Mouse (Mus musculus): Measurements from ENCODE around the gene Efna2. TPM values are rescaled to one million over a fixed set of nuclear protein-coding genes. Genes with fewer than 3 reads are reported as not detected.

Gene Efna2
- total RNA-seq (2021): 10 to 100 TPM; 13.9 to 14.3 TPM
- long read RNA-seq, experiment 1, transcript Efna2-201 (4 exons, 2,131 nt): major isoform, 37 of 41 reads
- long read RNA-seq, experiment 1, partial matches to known transcripts: 2 of 41 reads
- long read RNA-seq, experiment 1, other reads (novel, unspliced or antisense): 2 of 41 reads
- long read RNA-seq, experiment 2, transcript Efna2-201 (4 exons, 2,131 nt): major isoform, 39 of 42 reads
- long read RNA-seq, experiment 2, partial matches to known transcripts: 2 of 42 reads
- long read RNA-seq, experiment 2, other reads (novel, unspliced or antisense): 1 of 42 reads

DNA sequence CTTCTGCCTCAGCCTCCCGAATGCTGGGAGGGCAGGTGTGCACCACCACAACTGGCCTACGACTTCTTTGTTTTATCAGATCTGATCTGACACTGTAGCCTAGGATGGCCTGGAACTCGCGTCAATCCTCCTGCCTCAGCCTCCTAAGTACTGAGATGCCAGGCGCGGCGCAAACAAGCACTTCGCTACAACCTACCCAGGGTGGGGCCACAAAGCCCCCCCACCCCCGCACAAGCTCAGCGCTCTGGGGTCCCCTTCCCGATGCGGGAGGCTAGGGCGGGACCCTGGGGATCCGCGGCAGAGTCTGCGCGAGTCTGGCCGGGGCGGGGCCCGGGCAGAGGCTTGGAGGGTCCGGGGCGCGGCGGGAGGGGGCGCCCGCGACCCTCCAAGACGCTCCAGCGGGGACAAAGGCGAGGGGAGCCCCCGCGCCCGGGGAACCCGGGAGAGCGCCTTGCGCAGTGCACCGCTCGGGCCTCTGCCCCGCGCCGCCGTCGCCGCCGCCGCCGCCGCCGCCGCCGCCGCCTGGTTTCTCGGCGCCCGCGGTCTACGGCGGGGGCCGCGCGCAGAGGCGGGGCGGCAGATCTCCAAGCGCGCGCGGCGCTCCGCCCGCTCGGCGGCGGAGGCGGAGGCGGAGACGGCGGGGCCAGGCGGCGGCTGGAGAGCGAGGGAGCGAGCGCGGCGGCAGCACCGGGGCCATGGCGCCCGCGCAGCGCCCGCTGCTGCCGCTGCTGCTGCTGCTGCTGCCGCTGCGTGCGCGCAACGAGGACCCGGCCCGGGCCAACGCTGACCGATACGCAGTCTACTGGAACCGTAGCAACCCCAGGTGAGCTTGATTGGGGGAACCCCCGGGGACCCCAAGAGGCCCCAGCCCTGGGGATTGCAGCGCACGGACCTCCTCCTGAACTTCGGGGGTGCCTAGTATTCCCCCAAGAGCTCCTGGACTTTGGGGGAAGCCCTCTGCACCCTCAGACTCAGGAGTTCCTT is at the start of gene Efna2:
TSS of gene Efna2 (plus strand) at position 415 of the 984 bp plus-strand sequence.
- peak in 1 of 2 experiments; percentile 57 for DNase-seq (ENCODE audit: low spot score in 2 of 2)
- intact Hi-C loops (cut with DNase I): loop anchor here (5.0 kb wide), 1 partner anchor 193 kb away; no protein-coding TSS in a partner anchor

DNA sequence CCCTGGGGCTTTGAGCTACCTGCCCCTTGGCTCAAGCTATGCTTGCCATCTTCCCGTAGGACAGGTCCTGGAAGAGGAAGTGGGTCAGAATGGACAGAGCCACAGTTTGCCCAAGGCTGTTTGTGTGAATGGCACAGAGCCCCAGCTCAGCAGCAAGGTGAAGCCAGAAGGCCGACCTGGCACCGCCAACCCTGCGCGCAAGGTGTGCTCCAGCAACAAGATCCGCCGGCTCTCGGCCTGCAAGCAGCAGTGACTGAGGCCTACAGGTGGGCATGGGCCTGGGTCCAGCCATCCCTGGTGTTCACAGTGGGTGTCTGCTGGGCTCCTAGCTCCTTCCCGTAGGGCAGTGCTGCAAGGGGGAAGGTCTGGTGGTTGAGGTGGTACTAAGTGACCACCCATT is 49.4 kb upstream of the Efna2 start:
- intact Hi-C loops (cut with DNase I): no loop called here
- DNase-seq (ENCODE audit: low spot score in 2 of 2): peak in 1 of 2 experiments; percentile 37

DNA sequence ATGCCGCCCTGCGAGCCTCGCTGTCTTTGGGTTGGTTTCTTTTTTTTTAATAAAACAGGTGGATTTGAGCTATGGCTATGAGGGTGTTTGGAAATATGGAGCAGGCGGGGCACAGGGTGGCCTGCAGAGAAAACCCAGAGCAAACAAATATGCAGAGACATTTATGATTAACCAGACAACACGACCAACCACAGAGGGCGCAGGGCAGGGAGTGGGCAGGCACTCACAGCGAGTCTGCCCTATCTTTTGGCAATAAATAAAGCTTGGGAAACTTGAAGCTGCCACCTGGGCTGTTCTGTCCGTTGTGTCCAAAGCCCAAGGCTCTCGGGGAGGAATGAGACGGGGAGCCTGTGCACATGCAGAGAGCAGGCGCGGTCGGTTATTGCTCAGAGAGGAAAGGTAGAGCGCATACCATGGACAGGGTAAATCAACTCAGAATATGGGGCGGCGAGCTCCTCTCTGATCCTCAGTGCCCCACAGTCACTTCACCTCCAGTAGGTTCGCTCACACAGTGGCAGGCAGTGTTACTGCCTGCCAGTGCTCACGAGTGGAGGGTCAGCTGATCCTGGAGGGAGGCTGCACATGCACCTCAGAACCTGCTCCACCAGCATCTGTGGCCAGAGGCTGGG is 48.8 kb upstream of the Efna2 start:
- no peak for DNase-seq (ENCODE audit: low spot score in 2 of 2)
- intact Hi-C loops (cut with DNase I): no loop called here

DNA sequence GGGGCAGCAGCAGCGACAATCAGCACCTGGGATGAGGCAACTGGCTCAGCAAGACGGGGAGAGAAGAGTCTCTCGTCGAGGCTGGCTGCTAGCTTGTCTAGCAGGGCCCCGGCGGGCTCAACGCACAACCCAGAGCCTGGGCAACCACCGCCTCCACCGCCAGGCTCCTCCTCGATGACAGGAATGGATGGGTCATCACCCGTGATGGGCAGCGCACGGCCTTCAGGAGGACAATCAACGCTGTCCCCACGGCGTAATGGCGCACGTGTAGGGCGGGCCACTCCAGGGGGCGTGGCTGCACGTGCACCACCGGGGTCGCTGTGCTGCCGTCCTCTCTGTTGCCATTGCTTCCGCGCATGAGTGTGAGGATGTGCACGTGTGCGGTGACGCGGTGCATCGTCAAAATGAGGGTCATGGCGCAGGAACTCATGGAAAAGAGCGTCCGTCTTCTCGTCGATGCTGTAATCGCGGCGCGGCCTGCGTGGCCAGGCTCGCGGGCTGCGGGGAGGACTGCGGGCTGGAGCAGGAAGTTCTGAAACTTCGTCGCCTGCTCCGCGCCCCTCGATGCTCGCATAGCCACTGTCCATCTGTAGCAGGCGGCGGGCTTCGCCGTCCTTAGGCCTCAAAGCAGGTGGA is 47.8 kb upstream of the Efna2 start:
- DNase-seq (ENCODE audit: low spot score in 2 of 2): peak; percentile 76 to 79
- intact Hi-C loops (cut with DNase I): no loop called here

DNA sequence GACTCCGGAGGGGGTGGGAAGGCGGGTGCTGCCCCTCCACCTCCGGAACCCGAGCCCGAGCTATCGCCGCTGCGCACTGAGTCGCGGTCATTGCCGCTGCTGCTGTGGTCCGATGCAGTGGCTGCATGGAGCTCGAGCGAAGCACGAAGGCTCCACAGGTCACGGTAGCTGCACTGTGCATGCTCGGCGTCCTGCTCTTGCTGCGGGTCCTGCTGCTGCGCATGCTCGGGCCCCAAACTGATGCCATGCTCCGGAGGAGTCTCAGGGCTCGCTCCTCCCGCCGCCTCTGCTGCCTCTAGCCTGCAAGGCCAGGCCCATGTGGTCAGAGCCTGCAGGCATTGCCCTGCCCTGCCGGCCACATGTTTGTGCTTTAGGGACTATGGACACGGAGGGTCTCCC is 47.3 kb upstream of the Efna2 start:
- intact Hi-C loops (cut with DNase I): no loop called here
- DNase-seq (ENCODE audit: low spot score in 2 of 2): no peak

DNA sequence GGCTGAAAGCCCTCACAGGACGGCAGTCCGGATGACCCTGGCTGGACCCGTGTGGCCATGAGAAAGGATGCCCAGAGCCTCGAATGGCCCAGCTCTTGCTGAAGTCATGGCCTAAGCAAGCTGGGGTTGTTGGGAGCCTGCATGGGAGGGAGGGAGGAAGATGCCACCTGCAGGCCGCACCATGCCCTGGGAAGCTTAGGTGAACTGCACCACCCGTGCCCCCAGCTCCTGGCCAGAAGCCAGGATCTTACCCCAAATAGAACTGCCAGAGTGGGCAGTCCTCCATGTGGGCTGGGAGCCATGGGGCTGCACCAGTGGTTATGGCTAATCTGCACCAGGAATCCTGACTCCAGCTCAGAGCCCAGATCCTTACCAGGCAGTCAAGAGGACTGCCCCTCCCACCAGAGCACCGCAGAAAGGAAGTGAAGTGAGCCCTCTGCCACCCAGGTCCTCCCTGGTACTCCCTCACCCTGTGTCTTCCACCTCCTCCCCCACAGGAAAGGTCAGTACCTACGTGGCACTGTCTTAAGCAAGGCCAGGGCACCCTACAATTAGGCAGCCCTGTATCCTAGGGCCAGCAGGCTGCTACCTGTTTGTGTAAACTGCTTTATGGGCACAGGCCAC is 45.9 kb upstream of the Efna2 start:
- intact Hi-C loops (cut with DNase I): no loop called here
- peak in 1 of 2 experiments; percentile 34 for DNase-seq (ENCODE audit: low spot score in 2 of 2)

DNA sequence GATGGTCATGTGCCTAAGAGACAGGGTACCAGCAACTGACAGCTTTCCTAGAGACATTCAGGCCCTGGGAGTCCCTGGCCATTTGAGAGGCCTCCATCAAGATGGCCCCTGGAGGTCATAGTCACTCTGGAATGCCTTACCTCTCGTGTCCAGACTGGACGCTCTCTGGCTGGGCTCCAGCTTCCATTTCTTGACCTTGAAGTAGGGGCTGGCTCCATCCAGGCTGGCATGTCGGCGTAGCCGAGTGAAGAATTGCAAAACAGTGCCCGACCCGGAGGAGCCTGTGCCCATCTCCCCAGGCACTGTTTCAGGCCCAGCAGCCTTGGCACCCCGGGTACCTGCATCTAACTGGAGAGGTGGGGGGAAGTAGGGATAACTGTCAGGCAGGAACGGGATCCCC is 44.9 kb upstream of the Efna2 start:
- no peak for DNase-seq (ENCODE audit: low spot score in 2 of 2)
- intact Hi-C loops (cut with DNase I): no loop called here

DNA sequence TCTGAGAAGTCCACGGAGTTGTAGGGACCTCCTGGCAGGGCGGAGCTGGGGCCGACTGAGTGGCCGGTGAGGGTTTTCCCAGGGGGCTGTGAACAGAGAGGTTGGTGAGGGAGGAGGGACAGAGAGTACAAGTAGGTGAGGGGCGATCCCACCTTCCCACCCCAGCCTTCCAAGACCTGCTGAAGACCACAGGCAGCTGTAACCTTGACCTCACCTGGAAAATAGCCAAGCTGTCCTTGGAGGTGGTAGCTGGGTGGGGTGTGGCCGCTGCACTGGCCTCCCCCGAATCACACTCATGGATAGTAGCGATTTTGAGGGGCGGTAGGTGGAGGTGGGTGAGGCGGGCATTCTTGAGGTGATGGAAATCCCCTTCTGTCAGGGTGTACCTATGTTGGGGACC is 44.1 kb upstream of the Efna2 start:
- intact Hi-C loops (cut with DNase I): no loop called here
- no peak for DNase-seq (ENCODE audit: low spot score in 2 of 2)

DNA sequence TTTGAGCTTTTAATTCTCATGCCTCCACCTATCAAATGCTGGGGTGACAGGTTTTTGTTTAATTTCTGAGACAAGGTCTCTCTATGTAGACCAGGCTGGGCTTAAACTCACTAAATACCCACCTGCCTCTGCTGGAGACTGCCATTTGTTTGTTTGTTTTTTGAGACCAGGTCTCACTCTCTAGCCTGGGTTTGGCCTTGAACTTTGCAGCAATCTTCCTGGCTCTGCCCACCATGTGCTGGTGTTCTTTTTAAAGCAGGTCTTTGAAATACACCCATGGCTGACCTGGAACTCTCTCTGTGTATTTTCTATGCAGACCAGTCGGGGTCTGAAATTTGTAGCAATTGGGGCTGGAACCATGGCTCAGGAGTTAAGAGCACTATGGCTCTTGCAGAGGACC is 43.6 kb upstream of the Efna2 start:
- intact Hi-C loops (cut with DNase I): no loop called here
- no peak for DNase-seq (ENCODE audit: low spot score in 2 of 2)

DNA sequence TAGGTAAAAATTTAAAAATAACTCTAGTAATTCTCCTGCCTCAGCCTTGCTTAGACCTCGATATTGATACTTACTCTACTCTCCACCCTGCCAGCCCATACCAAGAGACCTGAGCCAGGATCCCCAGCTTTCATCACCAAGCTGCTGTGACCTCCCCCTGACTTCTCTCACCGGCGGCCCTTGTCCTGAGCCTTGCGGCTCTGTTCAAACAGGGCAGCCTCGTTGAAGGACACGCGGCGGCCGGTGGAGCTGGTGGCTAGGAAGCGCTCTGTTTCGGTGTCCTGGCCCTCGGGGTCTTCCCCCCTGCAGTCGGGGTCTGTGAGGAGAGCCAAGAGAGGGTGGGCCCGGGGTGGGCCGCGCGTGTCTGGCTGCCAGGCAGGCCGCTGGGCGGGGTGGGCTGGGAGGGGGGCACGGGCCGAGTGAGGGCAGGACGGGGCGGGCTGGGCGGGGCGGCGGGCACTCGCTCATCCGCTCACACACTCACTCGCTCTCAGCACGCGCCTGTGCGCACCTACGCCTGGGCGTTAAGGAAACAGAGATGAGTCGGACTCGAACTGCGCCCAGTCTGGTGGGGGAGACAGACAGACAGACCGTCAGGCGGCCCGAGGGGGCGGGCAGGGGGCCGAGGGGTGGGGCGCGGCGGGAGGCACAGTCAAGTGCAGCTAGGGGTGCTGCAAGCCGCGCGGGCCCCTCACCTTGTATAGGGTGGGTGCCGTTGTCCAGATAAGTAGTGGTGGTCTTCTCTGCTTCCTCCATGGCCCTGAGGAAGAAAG is 42.9 kb upstream of the Efna2 start:
- intact Hi-C loops (cut with DNase I): no loop called here
- DNase-seq (ENCODE audit: low spot score in 2 of 2): no peak

DNA sequence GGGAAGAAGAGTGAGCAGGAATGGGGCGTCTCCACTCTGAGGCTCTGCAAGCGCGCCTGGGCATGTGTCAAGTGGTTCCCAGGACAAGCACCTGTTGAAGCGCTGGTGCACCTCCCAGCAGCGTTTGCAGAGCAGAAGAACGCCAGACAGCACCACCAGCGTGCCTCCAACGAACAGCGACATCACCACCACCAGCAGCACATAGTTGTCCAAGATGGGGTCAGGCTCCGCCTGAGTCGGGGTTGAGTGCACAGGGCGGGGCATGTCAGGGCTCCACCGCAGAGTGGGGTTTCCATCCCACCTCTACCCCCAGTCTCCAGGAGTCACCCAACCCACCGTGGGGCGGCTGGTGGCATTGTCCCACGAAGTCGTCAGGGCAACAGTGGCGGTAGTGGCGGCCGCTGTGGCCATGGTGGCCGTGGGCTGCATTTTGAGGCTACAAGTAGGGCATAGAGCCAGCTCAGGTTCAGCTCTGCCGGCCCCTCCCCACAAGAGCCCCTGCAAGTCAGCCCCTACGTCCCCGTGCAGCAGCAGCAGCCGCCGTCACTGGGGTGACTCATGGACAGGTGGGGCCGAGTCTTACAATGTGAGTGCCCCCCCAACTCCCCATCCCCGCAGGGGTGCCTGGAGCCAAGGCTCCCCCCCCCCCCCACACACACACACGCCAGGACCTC is 42.2 kb upstream of the Efna2 start:
- intact Hi-C loops (cut with DNase I): no loop called here
- DNase-seq (ENCODE audit: low spot score in 2 of 2): peak; percentile 46 to 72

DNA sequence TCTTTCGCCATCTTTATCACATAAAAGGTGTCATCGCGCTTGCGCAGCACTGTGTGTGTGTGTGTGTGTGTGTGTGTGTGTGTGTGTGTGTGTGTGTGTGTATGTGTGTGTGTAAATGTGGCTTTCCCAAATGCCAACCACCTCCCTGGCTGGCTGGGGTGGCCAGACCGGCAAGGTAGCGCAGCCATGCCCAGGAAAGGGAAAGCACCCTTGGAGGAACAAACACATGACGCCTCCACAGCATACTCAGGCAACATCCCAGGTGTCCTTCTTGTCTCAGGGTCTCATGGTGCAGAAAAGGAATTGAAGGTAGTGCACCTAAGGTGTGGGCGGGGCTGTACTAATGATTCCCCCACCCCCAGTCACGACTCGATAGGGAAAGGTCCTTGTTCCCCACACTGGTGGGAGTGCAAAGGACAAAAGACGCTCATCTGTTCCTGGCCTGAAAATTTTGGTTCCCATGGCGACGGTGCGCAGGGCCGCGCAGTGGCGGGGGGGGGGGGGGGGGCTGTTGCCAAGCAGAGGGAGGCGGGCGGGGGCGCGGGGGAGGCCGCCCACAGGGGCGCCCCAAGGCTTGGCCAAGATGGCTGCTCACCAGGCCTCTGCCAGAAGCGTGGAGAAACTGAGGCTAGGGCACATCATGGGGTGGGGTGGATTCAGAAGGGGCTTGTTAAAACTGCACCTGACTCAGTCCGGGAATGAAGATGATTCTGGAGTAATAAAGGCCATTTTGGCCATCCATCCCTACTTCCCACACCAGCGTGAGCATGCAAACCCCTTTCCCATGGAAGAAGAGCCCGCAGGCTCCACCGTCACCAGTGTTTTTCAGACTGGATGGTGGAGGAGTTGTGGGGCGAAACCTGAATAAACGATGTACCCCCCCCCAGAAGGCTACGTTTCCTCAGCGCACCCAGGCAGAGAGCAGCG is 41.4 kb upstream of the Efna2 start:
- DNase-seq (ENCODE audit: low spot score in 2 of 2): peak; percentile 55 to 79
- intact Hi-C loops (cut with DNase I): no loop called here

DNA sequence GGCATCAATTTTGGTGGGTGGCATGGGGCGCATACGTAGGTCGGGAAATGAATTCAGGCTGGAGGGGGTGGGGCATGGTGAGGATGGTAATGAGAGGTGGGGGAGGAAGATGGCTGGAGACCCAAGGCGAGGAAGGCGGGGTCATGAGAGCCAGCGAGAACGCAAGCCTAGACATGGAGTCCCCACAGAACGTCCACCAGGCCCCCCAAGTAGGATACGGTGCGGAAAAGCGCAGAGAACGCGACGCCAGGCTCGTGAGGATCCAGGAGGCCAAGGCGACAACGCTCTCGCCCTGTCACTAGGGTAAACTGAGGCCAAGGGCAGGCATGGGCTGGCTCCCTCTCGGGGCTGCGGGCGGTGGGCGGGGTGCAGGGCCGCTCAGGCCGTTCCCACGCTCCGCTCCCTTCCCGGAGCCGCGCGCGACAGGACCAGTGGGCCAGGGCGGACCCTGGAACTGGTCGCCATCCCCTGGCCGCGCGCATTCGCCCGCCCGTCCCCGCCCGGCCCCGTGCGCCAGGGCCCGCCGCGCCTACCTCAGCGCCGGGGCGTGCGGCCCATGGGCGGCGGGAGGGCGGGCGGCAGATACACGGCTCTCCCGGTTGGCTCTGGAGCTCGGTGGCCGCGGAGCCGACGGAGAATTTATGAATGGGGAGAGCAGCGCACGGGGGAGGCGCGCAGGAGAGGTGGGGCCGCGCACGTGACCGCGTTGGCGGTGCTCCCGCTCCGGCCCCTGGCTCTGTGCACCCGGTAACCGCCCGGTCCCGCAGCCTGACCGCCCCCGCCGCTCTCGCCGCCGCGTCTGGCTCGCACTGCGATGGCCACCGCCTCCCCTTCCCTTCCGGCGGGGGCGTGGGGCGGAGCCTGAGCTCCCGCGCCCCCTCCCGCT is 40.5 kb upstream of the Efna2 start, which contains the start of gene Atp5d:
TSS of gene Atp5d (plus strand) at position 80 of the 886 bp plus-strand sequence.
- peak; percentile 80 to 81 for DNase-seq (ENCODE audit: low spot score in 2 of 2)
- intact Hi-C loops (cut with DNase I): no loop called here

DNA sequence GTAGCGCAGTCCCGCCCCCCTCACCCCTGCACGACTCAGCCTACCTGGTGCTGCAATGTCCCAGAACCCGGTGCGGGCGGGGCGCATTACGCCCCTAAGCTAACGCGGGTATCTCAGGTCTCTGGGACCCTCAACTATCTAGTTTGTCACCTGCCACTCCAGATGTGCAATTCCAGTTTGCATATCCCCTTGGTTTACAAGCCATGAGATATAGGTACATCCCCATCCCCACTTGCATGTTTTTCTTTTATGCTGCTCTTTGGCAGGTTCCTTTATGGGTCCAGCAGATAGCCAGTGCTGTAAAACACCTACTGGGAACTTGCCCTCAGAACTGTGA is 39.9 kb upstream of the Efna2 start:
- intact Hi-C loops (cut with DNase I): no loop called here

DNA sequence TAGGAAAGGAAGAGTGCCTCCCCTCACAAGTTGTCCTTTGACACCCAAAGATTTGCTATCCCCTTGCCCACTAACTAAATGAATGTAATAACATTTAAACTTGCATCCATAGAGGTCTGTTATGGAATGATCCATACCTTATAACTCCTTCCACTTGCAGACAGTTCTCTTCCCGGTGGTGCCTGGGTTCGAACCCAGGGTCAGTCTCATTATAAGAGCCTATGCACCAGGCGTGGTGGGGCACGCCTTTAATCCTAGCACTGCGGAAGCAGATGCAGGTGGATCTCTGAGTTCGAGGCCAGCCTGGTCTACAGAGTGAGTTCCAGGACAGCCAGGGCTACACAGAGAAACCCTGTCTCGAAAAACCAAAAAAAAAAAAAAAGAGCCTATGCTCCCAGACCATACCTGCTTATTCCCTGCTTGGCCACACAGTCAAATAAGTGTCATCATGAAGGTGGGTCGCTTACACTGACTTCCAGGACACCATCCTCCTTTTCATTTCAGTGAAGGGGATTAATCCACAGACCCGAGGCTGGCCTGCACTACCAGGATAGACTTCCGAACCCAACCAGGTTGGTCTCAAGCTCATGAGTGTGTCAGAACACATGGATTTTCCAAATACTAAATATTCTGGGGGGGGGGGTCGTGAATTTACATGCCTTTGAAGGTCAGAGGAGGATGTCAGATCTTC is 39.2 kb upstream of the Efna2 start:
- intact Hi-C loops (cut with DNase I): no loop called here
- DNase-seq (ENCODE audit: low spot score in 2 of 2): no peak

More for the DNA sequence above, 39.9 kb upstream of the Efna2 start:
- DNase-seq (ENCODE audit: low spot score in 2 of 2): no peak

Measured in left cerebral cortex, postnatal 14 days (tissue).